Mouse (Mus musculus): ENCODE measurements around the gene Qpct. TPM values are rescaled to one million over a fixed set of nuclear protein-coding genes. Genes with fewer than 3 reads are reported as not detected.

Gene Qpct
- polyA plus RNA-seq, 1 experiment from 2014 or later, result 12.4 TPM

- Histone ChIP-seq H3K4me1 (replicated peaks) (no peaks in the 10 kb centered on the region), H3K27ac (no peak overlapping the region), H3K4me3 (no peak overlapping the region), H3K9me3 (no peaks in the 10 kb centered on the region), H3K27me3 (no peaks in the 10 kb centered on the region), H3K9ac (no peak overlapping the region), H3K4me2 (no peak overlapping the region), H3K36me3 (no peaks in the 10 kb centered on the region)
- WGBS, result 88% methylated on average over 6 of the region's 6 CpGs
- no peak for ATAC-seq (ENCODE audit: low FRiP score)
Measured at GRCm38 (mm10) chr17:79135826-79136225, 84.1 kb downstream of the Qpct start.

- 90% methylated on average over 2 of the region's 2 CpGs for WGBS
- no peak for ATAC-seq (ENCODE audit: low FRiP score)
- Histone ChIP-seq H3K4me2 (no peak overlapping the region), H3K36me3 (no peaks in the 10 kb centered on the region), H3K9ac (no peak overlapping the region), H3K4me3 (no peak overlapping the region), H3K9me3 (no peaks in the 10 kb centered on the region), H3K27me3 (no peaks in the 10 kb centered on the region), H3K27ac (no peak overlapping the region), H3K4me1 (replicated peaks) (no peaks in the 10 kb centered on the region)
Measured at GRCm38 (mm10) chr17:79136401-79136800, 84.7 kb downstream of the Qpct start.

Other genes starting within 250 kb of the Qpct start
- gene Heatr5b, start 216.5 kb upstream of the Qpct start, polyA plus RNA-seq (2015; fragmentation: Nextera tagmentation; extraction: Ambion mirVana), result 20.4 and 21.3 TPM in 2 replicates
- 48.8 and 52.7 TPM in 2 replicates for gene Gpatch11, start 216.3 kb upstream of the Qpct start, polyA plus RNA-seq (2015; fragmentation: Nextera tagmentation; extraction: Ambion mirVana)
- 4.0 and 5.9 TPM in 2 replicates for gene Eif2ak2, start 169.3 kb upstream of the Qpct start, polyA plus RNA-seq (2015; fragmentation: Nextera tagmentation; extraction: Ambion mirVana)
- not detected in 2 replicates for gene Sult6b1, start 144.9 kb upstream of the Qpct start, polyA plus RNA-seq (2015; fragmentation: Nextera tagmentation; extraction: Ambion mirVana)
- gene Cebpzos, start 135.4 kb upstream of the Qpct start, polyA plus RNA-seq (2015; fragmentation: Nextera tagmentation; extraction: Ambion mirVana), result 125 and 127 TPM in 2 replicates
- gene Cebpz, start 114.8 kb upstream of the Qpct start, polyA plus RNA-seq (2015; fragmentation: Nextera tagmentation; extraction: Ambion mirVana), result 57.3 and 61.0 TPM in 2 replicates
- 57.1 and 62.5 TPM in 2 replicates for gene Ndufaf7, start 114.8 kb upstream of the Qpct start, polyA plus RNA-seq (2015; fragmentation: Nextera tagmentation; extraction: Ambion mirVana)
- gene Prkd3, start 31.1 kb upstream of the Qpct start, polyA plus RNA-seq (2015; fragmentation: Nextera tagmentation; extraction: Ambion mirVana), result 17.6 and 18.8 TPM in 2 replicates

All from hindbrain, embryonic 13.5 days (tissue).